ENCODE assay signal across 24 mouse cellular contexts in the genomic region with DNA sequence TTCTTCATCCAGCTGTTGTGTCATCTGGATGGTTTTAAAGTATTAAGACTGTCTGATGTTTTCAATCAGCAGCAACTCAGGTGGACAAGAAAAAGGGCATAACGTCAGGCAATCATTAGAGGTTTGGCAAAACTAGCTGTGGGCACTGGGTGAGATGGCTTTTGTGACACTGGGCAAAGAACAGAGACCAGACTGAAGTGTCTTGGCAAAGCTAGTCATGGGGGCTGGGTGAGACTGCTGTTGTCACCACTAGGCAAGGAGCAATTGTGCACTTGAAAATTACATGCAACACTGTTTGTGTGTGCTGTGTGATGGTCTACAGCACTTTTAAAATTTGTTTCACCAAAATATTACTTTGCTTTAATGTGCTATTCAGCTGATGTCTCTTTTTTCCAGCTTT.
DNase-seq lines count a peak whose midpoint lies in the region; ATAC-seq and TF ChIP-seq lines count a peak whose summit lies in the region.
"Had no signal": no experiment of that assay in that cellular context is flagged by ENCODE, and none has a peak within 500 bp of the region (broad histone marks: within the 10 kb centered on the region; RNA-seq: fewer than 3 reads in every experiment).

No protein-coding gene starts in this region.

- 87% methylated on average over 1 of the region's 1 CpGs for WGBS in intestine, postnatal 0 days

- no peak for TF ChIP-seq CTCF in intestine, postnatal 0 days (IDR thresholded peaks at IDR 0.05; ENCODE audit: low read depth)

- peak; percentile 68 for DNase-seq in adrenal gland, postnatal 10 days
- no peak for DNase-seq in adrenal gland, adult 18-20 months (ENCODE audit: low spot score in 2 of 2)
- peak; percentile 14 for DNase-seq in kidney, adult 11 months
- no peak for DNase-seq in kidney, postnatal 4 days
- peak; percentile 78 for DNase-seq in adipocyte (ENCODE audit: low spot score)
- DNase-seq in heart, postnatal 14 days, result peak; percentile 31 to 65
- no peak for DNase-seq in B cell, adult 2 months
- DNase-seq: cerebellum, adult 8-10 months; gastrocnemius, postnatal 14 days; lung, postnatal 4 days; right cerebral cortex, postnatal 14 days; spleen, adult 18-20 months; thymus, postnatal 4 days had no signal

- H3K27ac ChIP-seq in intestine, postnatal 0 days (ENCODE audit: low read depth, low read length), result no peak overlapping the region
- H3K27ac ChIP-seq: embryonic facial prominence, embryonic 13.5 days; heart, embryonic 13.5 days; hindbrain, embryonic 12.5 days; limb, embryonic 12.5 days; liver, embryonic 14.5 days; lung, embryonic 15.5 days; neural tube, embryonic 15.5 days had no signal

- H3K4me3 ChIP-seq in intestine, postnatal 0 days (ENCODE audit: low read depth, low read length), result no peak overlapping the region
- H3K4me3 ChIP-seq: embryonic facial prominence, embryonic 13.5 days; heart, embryonic 13.5 days; hindbrain, embryonic 12.5 days; limb, embryonic 12.5 days; lung, embryonic 15.5 days; neural tube, embryonic 15.5 days had no signal

- H3K9ac ChIP-seq in intestine, postnatal 0 days (ENCODE audit: low read depth, low read length), result no peak overlapping the region
- H3K9ac ChIP-seq: embryonic facial prominence, embryonic 13.5 days; heart, embryonic 13.5 days; hindbrain, embryonic 12.5 days; limb, embryonic 12.5 days; liver, embryonic 14.5 days; lung, embryonic 15.5 days; neural tube, embryonic 15.5 days had no signal

- no peaks in the 10 kb centered on the region for H3K9me3 ChIP-seq in intestine, postnatal 0 days (ENCODE audit: control insufficient read depth)
- H3K9me3 ChIP-seq: embryonic facial prominence, embryonic 13.5 days; heart, embryonic 13.5 days; hindbrain, embryonic 12.5 days; limb, embryonic 12.5 days; lung, embryonic 15.5 days; neural tube, embryonic 15.5 days had no signal

- no peaks in the 10 kb centered on the region; the same call in 1 of the 2 replicates for H3K4me1 ChIP-seq in intestine, postnatal 0 days (replicated peaks; ENCODE audit: control insufficient read depth, insufficient read depth, low read length)
- H3K4me1 ChIP-seq: heart, embryonic 13.5 days; hindbrain, embryonic 12.5 days; neural tube, embryonic 15.5 days had no signal

- intact Hi-C loops in heart, postnatal 14 days (cut with DNase I), result loop anchor here (10.0 kb wide), 1 partner anchor 122 kb away; no protein-coding TSS in a partner anchor

- no peak for ATAC-seq in intestine, postnatal 0 days
- ATAC-seq: forebrain, embryonic 14.5 days; midbrain, embryonic 16.5 days had no signal

- no peak overlapping the region for H3K4me2 ChIP-seq in intestine, postnatal 0 days (replicated peaks; ENCODE audit: low read depth)
- H3K4me2 ChIP-seq: embryonic facial prominence, embryonic 13.5 days; heart, embryonic 13.5 days; hindbrain, embryonic 12.5 days; limb, embryonic 12.5 days; lung, embryonic 15.5 days; neural tube, embryonic 15.5 days had no signal

- no peaks in the 10 kb centered on the region for H3K36me3 ChIP-seq in intestine, postnatal 0 days (ENCODE audit: control insufficient read depth, insufficient read depth)
- H3K36me3 ChIP-seq: embryonic facial prominence, embryonic 13.5 days; G1E; heart, embryonic 13.5 days; hindbrain, embryonic 12.5 days; limb, embryonic 12.5 days; lung, embryonic 15.5 days; neural tube, embryonic 15.5 days had no signal

- no peaks in the 10 kb centered on the region for H3K27me3 ChIP-seq in intestine, postnatal 0 days (replicated peaks; ENCODE audit: control insufficient read depth, insufficient read depth, low read length)
- H3K27me3 ChIP-seq: embryonic facial prominence, embryonic 13.5 days; heart, embryonic 13.5 days; hindbrain, embryonic 12.5 days; limb, embryonic 12.5 days; lung, embryonic 15.5 days; neural tube, embryonic 15.5 days had no signal

Comparison
In these comparisons a context has a peak if more than half of its experiments do, and no peak if none do; other contexts are left out.
1. DNase-seq: peak in adrenal gland, postnatal 10 days (single experiment), kidney, adult 11 months (single experiment), adipocyte (single experiment) and heart, postnatal 14 days (2 of 2); none in adrenal gland, adult 18-20 months (0 of 2), kidney, postnatal 4 days (0 of 2) and B cell, adult 2 months (0 of 2).